ENCODE assay signal across 20 mouse cellular contexts in genomic region chr7:84279231-84279630, GRCm38 (mm10).
DNase-seq lines count a peak whose midpoint lies in the region; ATAC-seq and TF ChIP-seq lines count a peak whose summit lies in the region.
"Had no signal": no experiment of that assay in that cellular context is flagged by ENCODE, and none has a peak within 500 bp of the region (broad histone marks: within the 10 kb centered on the region; RNA-seq: fewer than 3 reads in every experiment).

No protein-coding gene starts in this region.

- no peak for TF ChIP-seq CTCF in embryonic fibroblast, embryonic 13.5 days (IDR thresholded peaks at IDR 0.05; ENCODE audit: borderline replicate concordance, insufficient read depth, low read length)

- no peak overlapping the region for H3K27ac ChIP-seq in embryonic facial prominence, embryonic 14.5 days (replicated peaks; ENCODE audit: low read depth, low read length)
- no peak overlapping the region for H3K27ac ChIP-seq in embryonic facial prominence, embryonic 10.5 days (replicated peaks)
- 0 out of 2 replicates have a peak overlapping the region, but pooled peaks have one; percentile 59 for H3K27ac ChIP-seq in embryonic fibroblast, embryonic 13.5 days (ENCODE audit: insufficient read depth, low read length)
- H3K27ac ChIP-seq in heart, embryonic 16.5 days (ENCODE audit: low read length) = no peak overlapping the region
- H3K27ac ChIP-seq in limb, embryonic 10.5 days = no peak overlapping the region
- H3K27ac ChIP-seq in neural tube, embryonic 15.5 days (replicated peaks) = no peak overlapping the region
- H3K27ac ChIP-seq: stomach, embryonic 15.5 days had no signal

- no peak for TF ChIP-seq POLR2A in embryonic fibroblast, embryonic 13.5 days (IDR thresholded peaks at IDR 0.05; ENCODE audit: low read depth, low read length)

- no peak overlapping the region for H3K9ac ChIP-seq in embryonic facial prominence, embryonic 14.5 days (ENCODE audit: low read depth, low read length)
- no peak overlapping the region for H3K9ac ChIP-seq in heart, embryonic 16.5 days (ENCODE audit: low read length)
- no peak overlapping the region for H3K9ac ChIP-seq in neural tube, embryonic 15.5 days (replicated peaks)
- H3K9ac ChIP-seq: liver, postnatal 0 days; stomach, embryonic 15.5 days had no signal

- 61% methylated on average over 1 of the region's 1 CpGs for WGBS in embryonic facial prominence, embryonic 14.5 days
- 80% methylated on average over 1 of the region's 1 CpGs for WGBS in embryonic facial prominence, embryonic 10.5 days
- 53% methylated on average over 1 of the region's 1 CpGs for WGBS in heart, embryonic 16.5 days
- WGBS in limb, embryonic 10.5 days = 90% methylated on average over 1 of the region's 1 CpGs
- WGBS in neural tube, embryonic 15.5 days = 86% methylated on average over 1 of the region's 1 CpGs

- peak; percentile 23 for DNase-seq in embryonic facial prominence, embryonic 14.5 days (ENCODE audit: low spot score)
- DNase-seq in embryonic facial prominence, embryonic 10.5 days (ENCODE audit: low spot score) = no peak
- peak; percentile 28 for DNase-seq in lung, postnatal 14 days
- no peak for DNase-seq in limb, embryonic 10.5 days (ENCODE audit: low spot score)
- no peak for DNase-seq in retina, postnatal 1 day
- DNase-seq: adrenal gland, postnatal 14 days; cerebellum, adult 11-12 months; cerebellum, postnatal 36 days; gastrocnemius, postnatal 10 days; kidney, adult 2 months; kidney, postnatal 36 days; liver; liver, postnatal 0 days had no signal

- H3K9me3 ChIP-seq in embryonic facial prominence, embryonic 14.5 days (ENCODE audit: control insufficient read depth, low read length) = no peaks in the 10 kb centered on the region
- H3K9me3 ChIP-seq in embryonic facial prominence, embryonic 10.5 days = no peaks in the 10 kb centered on the region
- no peaks in the 10 kb centered on the region for H3K9me3 ChIP-seq in heart, embryonic 16.5 days (replicated peaks; ENCODE audit: control insufficient read depth, low read length)
- no peaks in the 10 kb centered on the region for H3K9me3 ChIP-seq in limb, embryonic 10.5 days (replicated peaks)
- no peaks in the 10 kb centered on the region for H3K9me3 ChIP-seq in neural tube, embryonic 15.5 days (replicated peaks)
- H3K9me3 ChIP-seq: stomach, embryonic 15.5 days had no signal

- no peaks in the 10 kb centered on the region for H3K27me3 ChIP-seq in embryonic facial prominence, embryonic 14.5 days (replicated peaks; ENCODE audit: control insufficient read depth, insufficient read depth, low read length)
- no peaks in the 10 kb centered on the region for H3K27me3 ChIP-seq in embryonic facial prominence, embryonic 10.5 days (replicated peaks; ENCODE audit: low read depth, poor library complexity, severe bottlenecking)
- H3K27me3 ChIP-seq in heart, embryonic 16.5 days (ENCODE audit: control insufficient read depth, insufficient read depth, low read length) = no peaks in the 10 kb centered on the region
- no peaks in the 10 kb centered on the region for H3K27me3 ChIP-seq in limb, embryonic 10.5 days (ENCODE audit: low read depth, poor library complexity, severe bottlenecking)
- no peaks in the 10 kb centered on the region for H3K27me3 ChIP-seq in neural tube, embryonic 15.5 days (replicated peaks)
- H3K27me3 ChIP-seq: Patski; stomach, embryonic 15.5 days had no signal

- no peak overlapping the region for H3K4me3 ChIP-seq in embryonic facial prominence, embryonic 14.5 days (ENCODE audit: low read depth, low read length)
- no peak overlapping the region for H3K4me3 ChIP-seq in embryonic facial prominence, embryonic 10.5 days
- H3K4me3 ChIP-seq in embryonic fibroblast, embryonic 13.5 days (ENCODE audit: insufficient read depth, low read length) = no peak overlapping the region
- no peak overlapping the region for H3K4me3 ChIP-seq in heart, embryonic 16.5 days (ENCODE audit: low read length)
- no peak overlapping the region for H3K4me3 ChIP-seq in limb, embryonic 10.5 days
- H3K4me3 ChIP-seq in neural tube, embryonic 15.5 days (replicated peaks) = no peak overlapping the region
- H3K4me3 ChIP-seq: stomach, embryonic 15.5 days had no signal

- no peak overlapping the region for H3K4me2 ChIP-seq in embryonic facial prominence, embryonic 14.5 days (ENCODE audit: low read depth, low read length)
- no peak overlapping the region for H3K4me2 ChIP-seq in heart, embryonic 16.5 days (ENCODE audit: low read depth, low read length)
- H3K4me2 ChIP-seq in neural tube, embryonic 15.5 days = no peak overlapping the region
- H3K4me2 ChIP-seq: stomach, embryonic 15.5 days had no signal

- peaks cover 11% of the 10 kb centered on the region; the same call in 1 of the 2 replicates for H3K36me3 ChIP-seq in embryonic facial prominence, embryonic 14.5 days (ENCODE audit: control insufficient read depth, insufficient read depth, low read length)
- peaks cover 78% of the 10 kb centered on the region for H3K36me3 ChIP-seq in embryonic facial prominence, embryonic 10.5 days (replicated peaks)
- no peaks in the 10 kb centered on the region for H3K36me3 ChIP-seq in heart, embryonic 16.5 days (ENCODE audit: control insufficient read depth, insufficient read depth)
- peaks cover 49% of the 10 kb centered on the region for H3K36me3 ChIP-seq in limb, embryonic 10.5 days
- peaks cover 65% of the 10 kb centered on the region for H3K36me3 ChIP-seq in neural tube, embryonic 15.5 days
- H3K36me3 ChIP-seq: stomach, embryonic 15.5 days had no signal

- H3K4me1 ChIP-seq in embryonic facial prominence, embryonic 14.5 days (ENCODE audit: control insufficient read depth, insufficient read depth, low read length) = no peaks in the 10 kb centered on the region
- no peaks in the 10 kb centered on the region for H3K4me1 ChIP-seq in embryonic facial prominence, embryonic 10.5 days
- no peaks in the 10 kb centered on the region for H3K4me1 ChIP-seq in embryonic fibroblast, embryonic 13.5 days (ENCODE audit: control insufficient read depth, insufficient read depth, low read length)
- no peaks in the 10 kb centered on the region for H3K4me1 ChIP-seq in heart, embryonic 16.5 days (ENCODE audit: control insufficient read depth, insufficient read depth, low read length)
- H3K4me1 ChIP-seq in limb, embryonic 10.5 days = no peaks in the 10 kb centered on the region
- no peaks in the 10 kb centered on the region for H3K4me1 ChIP-seq in neural tube, embryonic 15.5 days
- H3K4me1 ChIP-seq: stomach, embryonic 15.5 days had no signal

- ATAC-seq in embryonic facial prominence, embryonic 14.5 days (ENCODE audit: low read depth) = no peak
- ATAC-seq in heart, embryonic 16.5 days (replicated peaks; ENCODE audit: extremely low read depth, insufficient read depth, low FRiP score) = peak; percentile 78
- no peak for ATAC-seq in neural tube, embryonic 15.5 days (ENCODE audit: low FRiP score)
- ATAC-seq: activated CD4-positive, CD25-positive, alpha-beta regulatory T cell, adult 4 months; liver, postnatal 0 days; midbrain, embryonic 16.5 days; Patski had no signal

Comparison
In these comparisons a context has a peak if more than half of its experiments do, and no peak if none do; other contexts are left out.
1. DNase-seq: peak in embryonic facial prominence, embryonic 14.5 days (single experiment) and lung, postnatal 14 days (single experiment); none in embryonic facial prominence, embryonic 10.5 days (single experiment), limb, embryonic 10.5 days (single experiment) and retina, postnatal 1 day (single experiment).